Mouse (Mus musculus): ENCODE results near the gene Gm20441. TPM values are rescaled to one million over a fixed set of nuclear protein-coding genes. Genes with fewer than 3 reads are reported as not detected.

Gm20441 gene
- total RNA-seq (2021): not detected
- long read RNA-seq, experiment 1: 0 reads
- long read RNA-seq, experiment 2: 0 reads

GRCm38 (mm10) chr10:75780769-75781578 is at the start of gene Gm20441, which contains the start of gene Gstt3:
Gene Gm20441, minus strand, starts transcription at chr10:75780954.
Gene Gstt3, minus strand, starts transcription at chr10:75781414.
- DNase-seq: peak; percentile 70
- intact Hi-C loops (cut with DNase I; ENCODE audit: low total_unique reads): no loop called here

GRCm38 (mm10) chr10:75830275-75830670 is 49.5 kb upstream of the Gm20441 start:
- DNase-seq: no peak
- intact Hi-C loops (cut with DNase I; ENCODE audit: low total_unique reads): loop anchor here (5.0 to 10.0 kb wide), 3 partner anchors 63 to 245 kb away; partner anchors contain the start of gene Ggt5

- intact Hi-C loops (cut with DNase I; ENCODE audit: low total_unique reads): loop anchor here (5.0 to 10.0 kb wide), 3 partner anchors 62 to 245 kb away; partner anchors contain the start of gene Ggt5
- no peak for DNase-seq
Observed at GRCm38 (mm10) chr10:75829529-75830274, 48.9 kb upstream of the Gm20441 start.

GRCm38 (mm10) chr10:75828500-75828931 is 47.8 kb upstream of the Gm20441 start:
- intact Hi-C loops (cut with DNase I; ENCODE audit: low total_unique reads): no loop called here

GRCm38 (mm10) chr10:75827668-75828360 is 47.1 kb upstream of the Gm20441 start:
- DNase-seq: peak; percentile 73
- intact Hi-C loops (cut with DNase I; ENCODE audit: low total_unique reads): no loop called here

More at GRCm38 (mm10) chr10:75828500-75828931, 47.8 kb upstream of the Gm20441 start:
- peak; percentile 84 for DNase-seq

- DNase-seq: no peak
- intact Hi-C loops (cut with DNase I; ENCODE audit: low total_unique reads): no loop called here
Observed at GRCm38 (mm10) chr10:75824530-75824929, 43.8 kb upstream of the Gm20441 start.

GRCm38 (mm10) chr10:75823782-75824181 is 43.0 kb upstream of the Gm20441 start:
- DNase-seq: no peak
- intact Hi-C loops (cut with DNase I; ENCODE audit: low total_unique reads): no loop called here

GRCm38 (mm10) chr10:75822443-75822842 is 41.7 kb upstream of the Gm20441 start, which contains the start of gene Gstt4:
Gene Gstt4, minus strand, starts transcription at chr10:75822543.
- intact Hi-C loops (cut with DNase I; ENCODE audit: low total_unique reads): no loop called here
- no peak for DNase-seq

GRCm38 (mm10) chr10:75819882-75820281 is 39.1 kb upstream of the Gm20441 start:
- intact Hi-C loops (cut with DNase I; ENCODE audit: low total_unique reads): no loop called here
- no peak for DNase-seq

- intact Hi-C loops (cut with DNase I; ENCODE audit: low total_unique reads): no loop called here
- DNase-seq: no peak
Observed at GRCm38 (mm10) chr10:75818641-75819040, 37.9 kb upstream of the Gm20441 start.

- intact Hi-C loops (cut with DNase I; ENCODE audit: low total_unique reads): no loop called here
- DNase-seq: no peak
Observed at GRCm38 (mm10) chr10:75804217-75804616, 23.5 kb upstream of the Gm20441 start.

GRCm38 (mm10) chr10:75798176-75798696 is 17.5 kb upstream of the Gm20441 start, which contains the start of gene Gstt1:
Gene Gstt1, minus strand, starts transcription at chr10:75798584.
- intact Hi-C loops (cut with DNase I; ENCODE audit: low total_unique reads): no loop called here
- DNase-seq: peak; percentile 80

- intact Hi-C loops (cut with DNase I; ENCODE audit: low total_unique reads): no loop called here
- DNase-seq: peak; percentile 73
Observed at GRCm38 (mm10) chr10:75797619-75798175, 16.9 kb upstream of the Gm20441 start.

GRCm38 (mm10) chr10:75796731-75797516 is 16.2 kb upstream of the Gm20441 start:
- intact Hi-C loops (cut with DNase I; ENCODE audit: low total_unique reads): no loop called here
- no peak for DNase-seq

GRCm38 (mm10) chr10:75794880-75795279 is 14.1 kb upstream of the Gm20441 start:
- intact Hi-C loops (cut with DNase I; ENCODE audit: low total_unique reads): no loop called here
- DNase-seq: no peak

GRCm38 (mm10) chr10:75790773-75791172 is 10.0 kb upstream of the Gm20441 start:
- intact Hi-C loops (cut with DNase I; ENCODE audit: low total_unique reads): no loop called here
- DNase-seq: no peak

GRCm38 (mm10) chr10:75789841-75790240 is 9.1 kb upstream of the Gm20441 start:
- intact Hi-C loops (cut with DNase I; ENCODE audit: low total_unique reads): no loop called here

GRCm38 (mm10) chr10:75789081-75789735 is 8.5 kb upstream of the Gm20441 start:
- no peak for DNase-seq
- intact Hi-C loops (cut with DNase I; ENCODE audit: low total_unique reads): no loop called here

More at GRCm38 (mm10) chr10:75789841-75790240, 9.1 kb upstream of the Gm20441 start:
- DNase-seq: no peak
